Mouse (Mus musculus) cerebellum, postnatal 10 days (tissue): ENCODE data around the gene Pdcd1lg2.
"Not testable (repeated sequence)": the region's sequence is repeated elsewhere in the genome, so short reads cannot be mapped to it uniquely, and the experiment has no call there.

Experiments used
- DNase-seq, 2 experiments: peaks; one replicate each; pipeline ENCODE4 v3.0.0; 2021; ENCODE audit warnings: mixed read lengths in 2 of 2

Pdcd1lg2 gene

GRCm38 (mm10) chr19:29384412-29384811 lies 26.3 kb upstream of the Pdcd1lg2 start:
- no peak for DNase-seq

GRCm38 (mm10) chr19:29384994-29385393 lies 25.7 kb upstream of the Pdcd1lg2 start:
- no peak for DNase-seq

DNA sequence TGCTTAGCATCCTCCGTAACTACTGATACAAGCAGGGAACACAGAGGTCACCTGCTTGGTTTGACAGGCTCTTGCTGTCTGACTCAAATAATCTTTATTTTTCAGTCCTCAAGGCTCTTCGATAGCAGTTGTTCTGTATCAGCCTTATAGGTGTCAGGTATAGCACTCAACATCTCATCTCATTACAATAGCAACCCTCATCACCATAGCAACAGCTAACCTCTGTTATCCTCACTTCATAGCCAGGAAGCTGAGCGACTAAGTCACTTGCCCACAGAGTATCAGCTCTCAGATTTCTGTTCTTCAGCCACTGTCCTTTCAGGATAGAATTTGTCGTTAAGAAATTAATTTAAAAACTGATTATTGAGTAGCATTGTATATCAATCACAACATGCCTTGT lies 24.9 kb upstream of the Pdcd1lg2 start:
- no peak for DNase-seq

DNA sequence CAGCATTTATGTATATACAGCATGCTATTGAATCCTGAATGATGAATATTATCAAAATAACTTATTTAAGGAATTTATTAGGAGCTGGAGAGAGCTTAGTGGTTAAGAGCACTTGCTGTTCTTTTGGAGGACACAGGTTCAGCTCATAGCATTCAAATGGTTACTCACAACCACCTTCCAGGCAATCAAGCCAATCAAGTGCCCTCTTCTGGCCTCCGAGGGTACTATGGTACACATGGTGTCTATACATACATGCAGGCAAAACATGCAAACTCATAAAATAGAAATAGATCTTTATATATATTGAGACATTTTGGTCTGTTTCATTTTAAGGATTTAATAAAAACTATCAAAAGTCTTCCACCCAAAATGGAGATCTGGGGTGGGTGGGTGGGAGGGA lies 21.9 kb upstream of the Pdcd1lg2 start:
- DNase-seq: no peak

- DNase-seq: no peak
Measured at GRCm38 (mm10) chr19:29390483-29390882, 20.2 kb upstream of the Pdcd1lg2 start.

GRCm38 (mm10) chr19:29391279-29391678 lies 19.4 kb upstream of the Pdcd1lg2 start:
- DNase-seq: no peak

GRCm38 (mm10) chr19:29393333-29393732 lies 17.4 kb upstream of the Pdcd1lg2 start:
- DNase-seq: no peak

- no peak for DNase-seq
Measured at GRCm38 (mm10) chr19:29394721-29395120, 16.0 kb upstream of the Pdcd1lg2 start.

- no peak for DNase-seq
Measured at GRCm38 (mm10) chr19:29396353-29396752, 14.4 kb upstream of the Pdcd1lg2 start.

DNA sequence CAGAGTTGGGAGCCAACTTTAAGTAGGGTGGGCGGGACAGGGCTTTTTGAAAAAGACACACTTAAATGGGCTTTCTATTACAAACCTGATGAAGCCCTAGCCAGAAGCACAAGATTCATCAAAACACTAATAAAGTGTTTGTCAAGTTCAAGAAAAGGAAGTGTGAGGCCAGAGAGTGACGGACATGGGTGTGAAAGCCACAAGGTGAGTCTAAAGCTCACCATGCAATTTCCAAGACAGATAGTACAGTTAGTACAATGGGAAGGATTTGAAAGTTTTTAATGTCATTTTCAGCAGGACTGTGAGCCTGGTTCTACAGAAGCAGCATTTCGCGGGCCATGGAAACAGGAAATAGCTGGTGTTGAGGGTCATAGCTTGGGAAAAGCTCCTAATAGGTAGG lies 10.9 kb upstream of the Pdcd1lg2 start:
- DNase-seq: no peak

GRCm38 (mm10) chr19:29400466-29400865 lies 10.3 kb upstream of the Pdcd1lg2 start:
- no peak for DNase-seq

DNA sequence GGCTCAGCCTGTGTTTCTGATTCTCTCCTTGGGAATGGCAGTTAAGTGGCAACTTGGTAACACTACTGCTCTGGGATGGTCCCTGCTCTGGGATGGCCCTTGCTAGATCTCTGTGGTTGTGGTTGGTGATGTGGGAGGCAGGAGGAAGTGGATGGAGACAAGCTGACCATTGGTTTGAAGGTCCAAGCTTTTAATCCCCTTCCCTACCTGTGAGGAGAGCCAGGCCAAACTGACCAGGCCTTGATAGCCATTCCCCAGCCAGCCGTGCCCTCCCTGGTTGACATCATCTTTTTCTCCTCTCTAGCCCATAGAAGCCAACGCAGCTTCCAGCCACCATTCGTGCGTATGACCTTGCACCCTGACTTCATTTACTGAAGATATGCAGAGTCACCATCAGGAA lies 8.1 kb upstream of the Pdcd1lg2 start:
- DNase-seq: no peak

DNA sequence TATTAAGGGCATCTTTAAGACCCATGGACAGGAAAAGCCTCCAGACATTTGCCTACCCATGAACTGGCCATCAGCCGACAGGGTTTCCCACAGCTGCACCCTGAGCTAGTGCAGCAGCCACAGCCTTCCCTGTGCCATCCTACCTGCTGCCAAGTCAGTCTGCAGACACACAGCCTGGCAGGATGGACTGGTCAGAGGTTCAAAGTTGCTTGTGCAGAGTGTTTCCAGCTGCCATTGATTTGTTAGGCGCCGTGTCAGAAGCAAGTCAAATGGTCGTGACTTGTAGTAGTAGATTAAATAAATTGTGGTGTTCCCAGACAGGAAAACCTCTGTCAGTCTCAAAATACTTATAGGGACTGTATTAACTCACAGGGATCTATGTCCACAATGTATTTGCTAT lies 7.5 kb upstream of the Pdcd1lg2 start:
- DNase-seq: no peak

DNA sequence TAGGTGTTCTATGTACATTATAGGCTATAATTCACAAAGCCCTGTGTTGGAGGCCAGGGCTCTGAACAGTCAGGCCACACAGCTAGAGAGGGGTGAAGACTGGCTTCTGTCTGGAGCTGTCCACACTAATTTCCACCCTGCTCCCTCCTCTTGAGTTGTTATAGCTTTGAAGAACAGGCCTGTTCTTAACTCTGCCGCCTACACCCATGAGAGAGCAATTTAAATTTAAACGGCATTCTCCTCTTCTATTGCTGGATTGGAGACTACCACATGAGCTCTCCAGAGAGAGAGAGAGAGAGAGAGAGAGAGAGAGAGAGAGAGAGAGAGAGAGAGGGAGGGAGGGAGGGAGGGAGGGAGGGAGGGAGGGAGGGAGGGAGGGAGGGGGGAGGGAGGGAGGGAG lies 5.3 kb upstream of the Pdcd1lg2 start:
- no peak for DNase-seq

DNA sequence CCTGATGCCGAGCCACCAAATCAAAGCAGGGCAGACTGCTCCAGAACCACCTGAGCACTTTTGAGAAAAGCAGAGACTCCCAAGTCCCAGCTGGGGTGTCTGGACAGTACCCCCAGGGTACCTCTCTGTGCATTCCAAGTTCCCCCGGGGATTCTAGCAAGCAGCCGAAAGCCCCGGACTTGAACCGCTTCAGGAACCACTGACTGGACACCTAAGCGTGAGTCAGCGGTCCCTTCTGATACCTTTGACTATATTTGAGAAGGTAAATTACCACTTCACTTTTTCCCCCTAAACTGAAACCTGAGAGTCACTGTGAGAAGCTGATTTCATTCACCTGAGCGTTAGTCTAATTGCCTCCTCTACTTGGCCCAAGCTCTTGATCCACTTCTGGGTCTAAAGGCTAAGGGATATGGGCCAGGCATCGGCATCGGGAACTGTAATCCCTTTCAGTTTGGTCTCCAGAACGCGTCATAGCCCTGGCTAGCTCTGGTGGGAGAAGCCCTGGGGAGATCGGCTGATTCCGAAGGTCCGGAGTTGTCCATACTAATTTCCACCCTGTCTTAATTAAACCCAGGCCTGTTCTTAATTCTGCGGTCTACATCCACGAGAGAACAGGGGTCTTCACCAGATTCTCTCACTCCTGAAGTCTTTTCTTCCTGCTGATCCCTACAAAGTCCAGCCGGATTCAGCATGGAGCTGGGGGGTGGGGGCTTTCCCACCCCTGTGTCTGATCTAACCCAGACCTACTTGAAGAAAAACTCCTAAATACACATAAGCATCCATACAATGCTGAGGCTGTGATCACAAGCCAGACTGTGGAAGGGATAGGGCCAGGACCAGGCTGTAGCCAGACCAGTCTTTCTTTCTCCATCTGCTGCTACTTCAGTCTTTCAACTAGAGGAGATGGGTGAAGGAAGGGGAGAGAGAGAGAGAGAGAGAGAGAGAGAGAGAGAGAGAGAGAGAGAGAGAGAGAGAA lies 4.4 kb upstream of the Pdcd1lg2 start:
- DNase-seq: no peak

- DNase-seq: peak; percentile 69 to 72
Measured at GRCm38 (mm10) chr19:29412476-29413420, 2.0 kb downstream of the Pdcd1lg2 start.

GRCm38 (mm10) chr19:29414513-29414912 lies 3.8 kb downstream of the Pdcd1lg2 start:
- DNase-seq: no peak

- DNase-seq: not testable (repeated sequence)
Measured at GRCm38 (mm10) chr19:29414917-29415316, 4.2 kb downstream of the Pdcd1lg2 start.

GRCm38 (mm10) chr19:29416393-29416902 lies 5.7 kb downstream of the Pdcd1lg2 start:
- DNase-seq: no peak

GRCm38 (mm10) chr19:29417188-29417587 lies 6.5 kb downstream of the Pdcd1lg2 start:
- no peak for DNase-seq

DNA sequence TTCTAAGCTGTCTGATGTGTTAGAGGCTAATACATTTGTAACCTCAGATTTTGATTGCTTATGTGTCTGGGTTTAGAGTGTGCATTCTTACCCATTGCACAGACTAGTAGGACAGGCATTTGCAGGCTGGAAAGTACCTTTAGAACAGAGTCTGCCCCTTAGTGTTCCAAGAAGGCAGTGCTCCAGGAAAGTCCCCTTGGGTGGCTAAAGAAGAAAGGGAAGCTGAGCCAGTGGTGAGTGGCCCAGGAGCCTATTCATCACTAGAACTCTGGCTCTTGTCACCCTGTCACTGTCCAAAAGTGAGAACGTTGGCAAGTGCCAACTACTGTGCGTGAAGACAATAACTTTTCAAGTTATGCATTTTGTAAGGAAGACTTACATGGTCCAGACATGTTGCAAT lies 7.2 kb downstream of the Pdcd1lg2 start:
- no peak for DNase-seq

DNA sequence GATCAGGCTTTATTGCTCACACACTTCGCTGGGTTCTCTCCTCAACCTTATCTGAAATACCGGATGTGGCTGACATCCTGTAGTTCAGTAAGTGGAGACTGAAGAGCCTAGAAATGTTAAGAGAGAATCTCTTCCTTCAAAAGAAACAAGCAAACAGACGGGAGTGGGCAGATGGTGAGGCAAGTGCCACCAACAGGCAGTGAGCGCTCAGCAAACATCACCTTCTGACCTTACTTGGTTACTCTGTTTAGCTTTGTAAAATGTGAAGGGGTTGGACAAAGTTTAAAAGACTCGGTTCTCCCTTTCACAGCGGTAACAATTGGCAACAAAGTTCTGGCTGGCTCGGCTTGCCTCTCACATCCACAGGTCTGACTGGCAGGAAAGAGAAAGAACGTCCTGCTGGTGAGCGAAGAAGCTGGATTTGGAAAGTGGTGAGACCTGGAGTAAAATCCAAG lies 8.0 kb downstream of the Pdcd1lg2 start:
- peak; percentile 4 to 8 for DNase-seq

DNA sequence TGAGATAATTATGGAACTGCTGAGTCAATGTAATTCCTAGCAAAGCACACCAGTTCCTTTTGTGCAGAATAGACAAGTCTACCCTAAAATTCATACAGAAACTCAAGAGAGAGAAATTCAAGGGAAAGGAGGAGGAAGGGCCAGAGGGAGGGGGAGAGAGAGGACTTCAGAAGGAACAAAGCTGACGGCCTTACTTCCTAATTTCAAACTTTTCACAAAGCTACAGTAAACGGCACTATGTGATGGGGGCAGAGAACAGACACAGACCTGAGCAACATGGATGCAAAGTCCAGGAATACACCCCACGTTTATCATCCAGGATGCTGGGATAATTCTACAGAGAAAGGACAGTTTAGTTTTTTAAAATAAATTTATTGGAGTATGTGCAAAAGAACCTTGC lies 8.8 kb downstream of the Pdcd1lg2 start:
- DNase-seq: no peak
